Mouse (Mus musculus): ENCODE data around the gene Map4. TPM values are rescaled to one million over a fixed set of nuclear protein-coding genes. Genes with fewer than 3 reads are reported as not detected.
"Not testable (repeated sequence)": the region's sequence is repeated elsewhere in the genome, so short reads cannot be mapped to it uniquely, and the experiment has no call there.

Gene Map4
- total RNA-seq, 2 experiments from 2014 or later = 418 to 437 TPM

DNA sequence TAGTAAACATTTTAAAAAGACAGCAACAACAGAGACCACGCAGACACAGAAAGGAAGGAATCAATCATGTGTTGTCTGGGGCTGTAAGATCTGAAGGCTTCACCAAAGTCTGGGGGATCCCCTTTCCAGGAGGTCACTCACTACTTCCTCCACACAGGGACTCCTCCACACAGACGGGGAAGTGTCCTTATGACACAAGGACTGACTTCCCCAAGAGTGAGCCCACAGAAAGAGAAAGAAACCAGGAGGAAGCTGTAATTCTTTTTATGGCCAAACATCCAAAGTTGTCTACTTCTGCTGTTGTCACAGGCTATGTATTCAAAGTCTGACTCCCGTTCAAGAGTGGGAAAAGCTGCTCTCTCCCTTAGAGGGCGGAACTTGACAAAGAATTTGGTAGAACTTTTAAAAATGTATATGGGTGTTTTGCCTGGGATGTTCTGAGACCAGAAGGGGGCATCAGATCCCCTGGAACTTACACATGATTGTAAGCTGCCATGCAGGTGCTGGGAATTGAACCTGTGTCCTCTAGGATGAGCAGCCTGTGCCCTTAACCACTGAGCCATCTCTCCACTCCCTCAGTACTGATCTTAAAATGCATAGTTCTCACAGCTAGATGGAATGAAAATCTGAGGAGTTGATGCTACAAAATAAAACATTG is 16.9 kb upstream of the Map4 start:
- no peak for DNase-seq
- intact Hi-C loops (cut with DNase I) = no loop called here

DNA sequence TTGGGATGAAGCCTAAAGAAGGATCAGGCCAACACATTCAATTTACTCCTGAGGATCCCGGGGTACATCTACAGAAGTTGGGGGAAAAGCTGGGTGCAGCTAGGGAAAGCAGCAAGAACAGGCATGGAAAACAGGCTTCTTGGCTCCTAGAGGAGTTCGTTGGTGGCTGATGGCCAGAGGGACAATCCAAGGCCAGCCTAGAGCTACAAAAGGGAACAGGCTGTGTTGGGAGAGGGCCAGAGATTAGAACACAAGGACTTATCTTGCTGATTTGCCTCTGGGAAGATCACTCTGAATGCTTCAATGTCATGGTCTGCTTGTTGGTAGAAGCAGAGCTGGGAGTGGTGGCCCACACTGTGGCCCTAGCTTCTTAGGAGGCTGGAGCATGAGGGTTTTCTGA is 13.3 kb upstream of the Map4 start:
- peak in 1 of 2 experiments; percentile 19 for DNase-seq
- intact Hi-C loops (cut with DNase I) = no loop called here

DNA sequence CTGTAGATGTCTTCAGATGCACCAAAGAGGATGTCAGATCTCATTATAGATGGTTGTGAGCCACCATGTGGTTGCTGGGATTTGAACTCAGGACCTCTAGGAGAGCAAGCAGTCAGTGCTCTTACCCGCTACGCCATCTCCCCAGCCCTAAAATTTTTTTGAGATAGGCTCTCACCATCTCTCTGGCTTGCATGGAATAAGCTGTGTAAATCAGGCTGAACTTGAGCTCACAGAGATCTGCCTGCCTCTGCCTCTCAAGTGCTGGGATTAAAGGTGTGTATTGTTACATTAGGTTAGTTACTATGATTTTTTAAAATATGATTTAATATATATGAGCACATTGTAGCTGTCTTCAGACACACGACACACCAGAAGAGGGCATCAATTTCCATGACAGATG is 2.1 kb upstream of the Map4 start:
- intact Hi-C loops (cut with DNase I) = no loop called here
- DNase-seq = no peak

DNA sequence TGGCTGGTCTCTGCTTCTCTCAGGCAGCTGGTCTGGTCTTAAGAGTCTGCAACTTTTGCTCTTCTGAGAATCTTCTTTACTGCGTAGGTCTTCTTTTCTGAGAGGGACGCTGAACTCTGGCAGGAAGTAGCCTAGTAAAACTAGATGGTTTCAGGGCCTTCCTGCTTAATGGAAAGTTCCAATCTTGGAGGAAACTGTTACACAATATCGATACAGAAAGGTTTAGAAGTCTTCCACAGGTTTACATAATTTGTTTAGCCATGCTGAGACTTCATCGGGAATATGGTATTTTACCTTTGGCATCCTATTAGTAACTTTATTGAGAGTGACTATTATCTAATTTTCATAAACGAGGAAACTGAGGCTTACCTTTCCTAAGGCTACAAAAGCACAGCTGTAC is 1.2 kb upstream of the Map4 start:
- intact Hi-C loops (cut with DNase I) = no loop called here
- no peak for DNase-seq

DNA sequence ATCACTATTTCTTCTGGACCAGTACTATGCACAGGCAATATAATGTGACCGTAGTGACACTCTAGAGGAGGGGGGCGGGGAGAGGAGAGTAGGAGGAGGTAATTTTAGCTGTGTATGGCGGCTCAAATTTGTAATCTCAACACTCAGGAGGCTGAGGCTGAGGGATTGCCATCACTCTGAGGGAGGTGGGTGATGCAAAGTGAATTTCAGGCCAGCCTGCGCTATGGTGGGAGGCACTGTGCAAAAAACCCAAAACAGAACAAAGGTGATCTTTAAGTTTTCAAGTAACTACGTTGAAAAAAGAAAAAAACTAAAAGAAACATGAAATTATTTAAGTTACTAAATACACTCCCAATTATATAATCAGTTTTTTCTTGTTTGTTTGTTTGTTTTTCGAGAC is 508 bp upstream of the Map4 start:
- intact Hi-C loops (cut with DNase I) = no loop called here
- DNase-seq = no peak

DNA sequence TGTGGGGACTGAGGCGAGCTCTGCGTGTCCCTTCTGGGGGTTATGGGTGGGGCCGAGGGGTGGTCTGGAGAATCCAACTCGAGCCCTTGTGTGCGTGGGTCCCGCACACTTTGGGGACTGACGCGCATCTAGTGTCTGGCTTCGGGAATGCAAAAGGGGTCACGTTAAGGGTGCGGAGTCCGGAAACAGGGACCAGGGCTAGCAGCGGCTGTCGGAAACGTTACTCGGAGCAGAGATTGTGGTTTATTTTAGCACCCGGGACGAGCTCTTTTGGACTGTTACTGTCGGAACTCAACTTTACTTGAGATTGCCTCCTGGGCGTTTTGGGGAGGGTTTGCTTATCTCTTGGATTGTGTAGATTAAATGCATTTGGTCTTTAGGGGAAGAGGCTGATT is 1.1 kb downstream of the Map4 start:
- intact Hi-C loops (cut with DNase I) = loop anchor here (2.0 kb wide), 1 partner anchor 38 kb away; no protein-coding TSS in a partner anchor
- DNase-seq = peak; percentile 22 to 41

DNA sequence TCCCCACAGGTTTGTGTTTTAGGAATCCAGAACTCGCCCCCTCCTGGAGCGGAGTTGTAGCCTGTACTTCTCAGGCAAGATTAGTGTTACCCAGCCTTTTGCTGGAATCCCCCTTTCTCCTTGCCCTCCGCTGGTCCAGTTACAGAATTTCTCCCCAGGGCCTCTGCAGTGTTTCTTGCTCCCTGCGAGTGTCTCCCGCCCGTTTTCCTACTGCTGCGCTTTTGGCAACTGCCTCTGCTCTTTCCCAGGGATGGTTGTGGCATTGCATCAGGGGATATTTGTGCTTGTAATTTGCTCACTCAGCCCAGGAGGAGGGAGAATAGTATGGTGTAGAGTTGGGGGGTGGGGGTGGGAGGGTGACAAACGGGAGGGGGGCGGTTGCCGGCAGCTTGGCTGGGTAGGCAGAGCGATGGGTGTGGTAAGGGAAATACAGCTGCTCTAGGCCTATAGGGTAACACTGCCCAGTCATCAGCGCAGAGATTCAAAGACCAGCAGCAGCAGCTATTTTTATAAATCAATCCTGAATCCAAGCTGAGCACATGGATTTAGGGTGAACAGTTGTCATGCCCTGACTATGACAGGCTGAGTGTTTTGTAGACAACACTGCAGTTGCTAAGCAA is 1.6 kb downstream of the Map4 start:
- intact Hi-C loops (cut with DNase I) = loop anchor here (2.0 kb wide), 1 partner anchor 38 kb away; no protein-coding TSS in a partner anchor
- DNase-seq = peak; percentile 42 to 49

DNA sequence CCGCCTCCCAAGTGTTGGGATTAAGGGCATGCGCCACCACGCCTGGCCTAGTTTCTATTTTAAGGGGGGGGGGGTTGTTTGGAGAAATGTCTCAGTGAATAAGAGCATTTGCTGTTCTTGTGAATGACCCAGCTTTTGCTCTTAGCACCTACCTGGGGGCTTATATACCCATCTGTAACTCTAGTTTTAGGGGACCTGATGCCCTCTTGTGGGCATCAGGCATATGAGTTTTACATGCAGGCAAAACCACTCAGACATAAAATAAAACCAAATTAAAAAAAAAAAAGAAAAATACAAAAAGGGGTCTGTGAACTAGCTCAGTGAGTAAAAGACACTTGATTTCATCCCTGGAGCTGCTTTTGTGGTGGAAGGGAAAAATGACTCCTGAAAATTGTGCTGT is 8.1 kb downstream of the Map4 start:
- intact Hi-C loops (cut with DNase I) = loop anchor here (5.0 kb wide), 1 partner anchor 43 kb away; no protein-coding TSS in a partner anchor
- DNase-seq = no peak

DNA sequence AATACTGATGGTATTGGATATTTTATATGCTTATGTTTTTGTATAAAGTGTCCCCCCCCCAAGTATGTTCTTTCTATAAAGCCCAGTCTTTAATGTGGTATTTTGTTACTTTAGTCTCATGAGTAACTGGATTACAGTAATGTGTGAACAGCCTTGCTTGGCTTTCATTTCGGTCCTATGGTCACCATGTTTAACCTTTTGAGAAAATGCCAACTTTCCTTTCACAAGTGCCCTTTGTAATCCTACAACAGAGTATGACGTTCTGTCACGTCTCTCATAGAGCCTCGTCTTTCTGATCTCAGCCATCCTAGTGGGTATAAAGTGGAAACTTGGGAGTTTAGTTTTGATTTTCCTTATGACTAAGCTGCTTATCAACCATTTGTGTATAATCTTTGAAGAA is 11.5 kb downstream of the Map4 start:
- intact Hi-C loops (cut with DNase I) = no loop called here

DNA sequence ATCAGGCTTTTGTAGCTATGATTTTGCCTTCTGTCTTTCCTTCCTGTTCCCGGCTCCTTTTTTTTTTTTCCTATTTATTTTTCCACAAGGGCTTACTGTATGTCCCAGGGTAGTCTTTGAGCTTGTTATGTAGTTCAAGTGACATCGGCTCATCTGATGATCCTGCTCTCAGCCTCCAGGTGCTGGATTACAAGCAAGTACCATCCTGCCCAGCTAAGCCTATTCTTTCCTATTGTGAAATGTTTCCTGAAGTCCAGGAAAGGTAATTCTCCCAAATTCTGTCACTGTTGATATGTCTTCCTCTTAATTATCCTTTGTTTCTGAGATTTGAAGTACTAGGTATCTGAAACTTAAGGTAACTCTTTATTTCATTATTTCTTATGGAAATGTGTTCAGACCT is 13.5 kb downstream of the Map4 start:
- DNase-seq = no peak
- intact Hi-C loops (cut with DNase I) = no loop called here

More for the DNA sequence above, 11.5 kb downstream of the Map4 start:
- DNase-seq = no peak

DNA sequence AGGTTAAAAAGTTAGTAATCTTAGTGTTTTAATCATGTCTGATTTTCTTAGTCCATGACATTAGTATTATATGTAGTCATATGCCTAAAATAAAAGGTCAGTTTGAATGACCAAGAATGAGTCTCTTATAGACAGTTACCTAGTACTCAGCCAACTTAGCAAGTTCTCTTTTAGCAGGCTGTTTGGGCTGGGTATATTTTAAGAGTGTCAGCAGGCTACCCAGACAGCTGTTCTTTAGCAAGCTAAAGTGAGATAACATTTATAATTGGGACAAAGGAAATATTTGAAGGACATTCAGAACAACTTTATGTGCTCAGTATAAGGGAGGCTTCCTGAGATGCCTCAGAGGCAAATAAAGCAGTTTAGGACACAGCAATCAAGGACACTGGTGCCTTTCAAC is 17.3 kb downstream of the Map4 start:
- intact Hi-C loops (cut with DNase I) = no loop called here
- DNase-seq = no peak

DNA sequence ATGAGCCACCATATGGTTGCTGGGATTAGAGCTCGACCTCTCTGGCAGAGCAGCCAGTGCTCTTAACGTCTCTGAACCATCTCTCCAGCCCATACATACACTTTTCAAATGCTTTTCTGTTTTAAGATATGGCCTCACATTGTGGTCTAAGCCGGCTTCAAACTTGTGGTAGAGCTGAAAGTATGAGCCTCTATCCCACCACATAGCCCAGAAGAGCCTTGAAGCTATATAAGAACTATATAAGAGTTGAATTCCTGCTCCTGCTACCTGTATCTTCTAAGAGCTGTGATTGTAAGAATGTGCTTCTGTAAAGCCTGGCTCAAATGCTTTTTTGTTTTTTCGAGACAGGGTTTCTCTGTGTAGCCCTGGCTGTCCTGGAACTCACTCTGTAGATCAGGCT is 18.5 kb downstream of the Map4 start:
- DNase-seq = no peak
- intact Hi-C loops (cut with DNase I) = no loop called here

DNA sequence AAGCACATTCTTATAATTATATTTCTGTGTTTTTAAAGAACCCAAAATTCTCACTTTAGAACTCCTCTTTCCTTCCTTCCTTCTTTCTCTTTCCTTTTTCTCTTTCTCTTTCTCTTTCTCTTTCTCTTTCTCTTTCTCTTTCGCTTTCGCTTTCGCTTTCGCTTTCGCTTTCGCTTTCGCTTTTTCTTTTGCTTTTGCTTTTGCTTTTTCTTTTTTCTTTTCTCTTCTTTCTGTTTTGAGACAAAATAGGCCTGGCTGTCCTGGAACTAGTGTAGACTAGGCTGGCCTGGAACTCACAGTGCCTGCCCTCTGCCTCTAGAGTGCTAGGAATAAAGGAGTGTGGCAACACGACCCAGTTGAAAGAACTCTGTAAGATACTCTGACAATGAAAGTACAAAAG is 22.3 kb downstream of the Map4 start:
- no peak for DNase-seq
- intact Hi-C loops (cut with DNase I) = no loop called here

DNA sequence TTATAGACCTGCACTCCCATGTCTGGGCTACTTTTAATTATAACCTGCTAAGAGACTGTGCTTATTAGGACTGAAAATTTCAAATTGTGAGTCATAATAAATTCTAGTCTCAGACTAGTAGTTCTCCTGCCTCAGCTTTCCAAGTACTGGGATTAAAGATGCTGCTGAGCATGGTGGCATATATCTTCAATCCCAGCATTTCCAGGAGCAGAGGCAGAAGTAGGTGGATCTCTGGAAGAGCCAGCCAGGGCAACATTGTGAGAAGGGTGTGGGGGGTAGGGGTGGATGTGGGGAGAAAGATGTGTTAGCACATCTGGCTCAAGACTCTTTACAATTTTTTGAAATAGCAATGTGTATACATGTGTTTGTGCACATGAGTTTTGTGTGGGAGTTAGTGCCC is 23.4 kb downstream of the Map4 start:
- intact Hi-C loops (cut with DNase I) = no loop called here
- DNase-seq = no peak

DNA sequence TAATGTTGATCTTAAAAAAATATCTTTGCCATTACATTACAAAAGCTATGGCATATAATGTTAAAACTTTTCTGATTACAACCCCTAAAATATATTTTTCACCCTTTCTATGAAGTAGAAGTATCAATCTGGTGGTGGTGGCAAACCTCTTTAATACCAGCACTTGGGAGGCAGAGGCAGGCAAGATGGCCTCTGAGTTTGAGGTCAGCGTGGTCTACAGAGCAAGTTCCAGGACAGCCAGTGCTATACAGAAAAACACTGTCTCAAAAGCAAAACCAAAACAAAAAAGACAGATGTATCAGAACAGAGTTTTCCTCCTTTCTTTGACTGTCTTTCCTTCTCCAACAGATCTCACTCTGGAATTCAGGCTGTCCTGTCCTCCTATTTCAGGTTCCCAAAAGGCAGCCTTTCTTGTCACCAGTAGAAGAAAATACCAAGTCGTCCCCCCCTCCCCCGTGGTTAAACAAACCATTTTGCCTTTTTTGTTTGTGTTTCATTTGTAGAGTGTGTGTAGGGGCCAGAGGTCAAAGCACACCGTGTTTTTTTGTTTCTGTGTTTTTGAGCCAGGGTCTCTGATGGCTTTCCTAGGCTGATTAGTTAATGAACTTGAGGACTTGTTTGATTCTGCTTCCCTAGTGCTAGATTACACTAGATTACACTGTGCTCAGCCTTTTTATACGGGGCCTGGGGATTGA is 28.3 kb downstream of the Map4 start:
- intact Hi-C loops (cut with DNase I) = no loop called here
- DNase-seq = no peak

DNA sequence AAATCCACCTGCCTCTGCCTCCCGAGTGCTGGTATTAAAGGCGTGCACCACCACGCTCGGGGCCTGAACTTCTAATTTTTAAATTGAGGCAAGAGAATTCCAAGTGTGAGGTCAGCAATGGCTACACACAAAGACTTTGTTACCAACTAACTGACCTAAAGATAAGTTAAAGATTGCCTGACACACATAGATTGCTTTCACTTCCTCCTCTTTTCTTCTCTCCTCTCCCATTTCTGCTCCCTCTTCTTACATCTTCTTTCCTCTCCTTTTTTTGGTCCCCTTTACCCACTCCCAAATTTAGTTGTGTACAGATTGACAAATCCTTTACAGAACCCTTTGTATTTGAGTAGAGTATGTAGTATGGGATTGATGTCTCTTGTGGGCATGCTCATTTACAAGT is 29.3 kb downstream of the Map4 start:
- DNase-seq = no peak
- intact Hi-C loops (cut with DNase I) = no loop called here

DNA sequence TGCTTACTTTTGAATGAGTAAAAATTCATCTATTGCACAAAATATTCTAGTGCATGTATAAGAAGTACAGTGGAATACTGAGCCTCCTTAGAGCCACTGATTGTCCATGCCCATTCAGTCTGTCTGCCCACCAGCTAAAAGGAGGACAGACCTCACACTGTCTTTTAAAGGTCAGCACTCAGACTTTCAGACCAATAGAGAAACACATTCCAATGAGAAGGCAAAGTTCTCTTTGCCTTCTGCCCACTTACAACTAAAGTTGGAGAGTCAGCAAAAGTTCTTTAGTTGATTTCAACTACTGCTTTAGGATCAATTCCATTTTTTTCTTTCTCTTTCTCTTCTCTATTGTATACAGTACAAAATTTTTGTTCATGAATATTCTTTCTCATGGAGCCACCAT is 33.5 kb downstream of the Map4 start:
- intact Hi-C loops (cut with DNase I) = no loop called here
- no peak for DNase-seq

DNA sequence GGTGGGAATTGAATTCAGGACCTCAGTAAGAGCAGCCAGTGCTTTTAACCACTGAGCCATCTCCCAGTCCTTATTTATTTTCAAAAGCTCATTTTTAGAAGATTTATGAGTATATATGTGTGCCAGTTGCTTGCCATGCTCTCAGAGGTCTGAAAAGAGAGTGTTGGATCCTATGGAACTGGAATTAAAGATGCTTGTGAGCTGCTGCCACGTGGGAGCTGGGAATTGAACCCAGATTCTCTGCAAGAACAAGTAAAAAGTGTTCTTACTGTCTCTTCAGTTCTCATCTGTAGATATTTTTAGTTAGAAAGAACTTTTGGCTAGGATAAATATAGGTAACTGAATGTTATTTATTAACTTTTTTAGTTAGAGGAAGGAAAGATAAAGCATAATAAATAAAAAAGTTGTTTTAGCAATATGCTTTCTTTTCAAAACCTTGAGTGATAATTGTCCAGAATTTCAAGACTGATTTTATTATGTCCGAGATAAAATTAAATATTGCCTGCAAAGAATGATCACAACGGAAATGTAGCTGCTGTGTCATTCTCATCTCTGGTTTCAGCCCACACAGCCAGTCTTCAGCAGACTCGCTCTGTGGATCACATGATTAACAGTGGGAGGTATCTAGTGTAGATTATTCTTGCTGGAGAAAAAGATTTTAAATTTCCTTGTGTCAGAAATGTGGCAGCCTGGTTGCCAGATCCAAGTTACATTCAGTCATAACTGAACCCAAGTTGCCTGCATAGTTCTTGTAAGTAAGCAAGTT is 37.3 kb downstream of the Map4 start:
- DNase-seq = no peak
- intact Hi-C loops (cut with DNase I) = no loop called here

DNA sequence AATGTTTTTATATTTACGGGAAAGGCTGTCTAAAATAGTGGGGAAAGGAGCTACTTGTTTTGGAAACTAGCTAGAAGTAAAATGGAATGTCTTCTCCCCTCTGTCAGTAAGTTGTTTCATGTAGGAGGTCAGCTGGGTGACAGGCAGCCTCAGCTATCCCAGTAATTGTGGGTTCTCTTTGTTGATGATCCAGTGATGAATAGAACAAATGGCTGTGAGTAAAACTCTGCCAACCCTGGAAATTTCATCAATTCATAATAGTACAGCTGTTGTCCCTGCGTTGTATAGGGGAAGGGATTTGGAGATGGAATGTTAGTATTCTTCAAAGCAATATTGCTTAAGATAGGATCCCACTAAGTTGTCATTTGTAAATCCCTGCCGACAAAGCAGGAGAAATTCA is 37.9 kb downstream of the Map4 start:
- intact Hi-C loops (cut with DNase I) = no loop called here
- no peak for DNase-seq

DNA sequence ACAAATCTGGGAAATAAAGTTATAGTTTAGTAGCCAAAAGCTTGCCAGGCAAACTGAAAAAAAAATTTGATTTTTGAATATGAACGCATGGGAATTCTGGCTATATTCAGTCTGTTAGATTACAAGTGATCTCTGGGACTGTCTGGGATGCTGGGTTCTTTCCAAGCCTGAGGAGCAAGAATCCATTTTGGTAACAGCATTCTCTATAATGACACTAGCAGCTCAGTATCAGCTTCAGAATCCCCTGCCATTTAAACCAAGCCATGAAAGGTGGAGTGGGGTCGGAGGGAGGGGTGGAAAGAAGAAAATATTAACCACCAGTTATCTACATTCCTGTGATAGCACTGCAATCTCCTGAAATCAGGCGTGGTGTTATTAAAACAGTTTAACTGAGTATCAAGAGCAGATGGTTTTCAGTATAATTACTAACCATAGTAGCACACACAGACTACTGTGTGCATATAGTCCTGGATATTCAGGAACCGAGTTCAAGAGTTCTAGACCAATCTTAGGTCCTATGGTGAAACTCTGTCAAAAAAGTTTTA is 38.6 kb downstream of the Map4 start:
- intact Hi-C loops (cut with DNase I) = no loop called here

DNA sequence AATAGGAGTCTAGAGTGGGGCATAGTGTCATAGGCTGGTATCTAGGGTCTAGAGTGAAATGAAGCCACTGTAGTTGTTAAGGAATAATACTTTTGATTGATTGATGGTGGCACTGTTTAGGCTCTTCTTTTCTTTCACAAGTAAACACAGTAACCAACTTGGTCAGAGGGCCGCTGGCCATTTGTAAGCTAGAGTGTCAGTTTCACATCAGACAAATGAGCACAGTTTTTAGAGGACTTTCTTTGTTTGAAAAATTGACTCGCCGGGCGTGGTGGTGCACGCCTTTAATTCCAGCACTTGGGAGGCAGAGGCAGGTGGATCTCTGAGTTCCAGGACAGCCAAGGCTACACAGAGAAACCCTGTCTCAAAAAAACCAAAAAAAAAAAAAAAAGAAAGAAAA is 40.5 kb downstream of the Map4 start:
- intact Hi-C loops (cut with DNase I) = not testable (repeated sequence)

More for the DNA sequence above, 38.6 kb downstream of the Map4 start:
- no peak for DNase-seq

More for the DNA sequence above, 40.5 kb downstream of the Map4 start:
- DNase-seq = not testable (repeated sequence)
